Mouse (Mus musculus) lung, postnatal 10 days (tissue): Measurements from ENCODE around the gene Vmn2r53.
"Not testable (repeated sequence)": the region's sequence is repeated elsewhere in the genome, so short reads cannot be mapped to it uniquely, and the experiment has no call there.

Experiments used
- DNase-seq: peaks from one replicate; pipeline ENCODE4 v3.0.0; 2021

Gene Vmn2r53

DNA sequence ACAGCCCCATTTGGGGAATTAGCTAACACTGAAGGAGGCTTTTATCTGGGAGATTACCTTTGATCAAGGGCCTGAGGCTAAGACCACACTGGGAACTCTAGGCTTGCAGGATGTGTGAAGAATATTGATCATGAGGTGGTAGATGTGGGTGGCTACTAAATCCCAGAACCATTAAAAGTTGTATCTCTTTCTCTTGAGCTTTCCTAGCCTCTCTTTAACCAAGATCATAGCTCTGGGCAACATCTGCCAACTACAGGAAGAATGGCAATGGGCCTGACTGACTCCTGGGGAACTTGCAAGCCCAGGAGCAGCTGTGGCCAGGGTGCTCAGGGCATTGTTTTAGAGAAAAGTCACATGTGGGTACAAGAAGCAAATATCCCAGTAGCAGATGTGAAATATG is at the start of gene Vmn2r53:
Vmn2r53 (minus strand) TSS at position 101 of the 400 bp plus-strand sequence.
- no peak for DNase-seq

DNA sequence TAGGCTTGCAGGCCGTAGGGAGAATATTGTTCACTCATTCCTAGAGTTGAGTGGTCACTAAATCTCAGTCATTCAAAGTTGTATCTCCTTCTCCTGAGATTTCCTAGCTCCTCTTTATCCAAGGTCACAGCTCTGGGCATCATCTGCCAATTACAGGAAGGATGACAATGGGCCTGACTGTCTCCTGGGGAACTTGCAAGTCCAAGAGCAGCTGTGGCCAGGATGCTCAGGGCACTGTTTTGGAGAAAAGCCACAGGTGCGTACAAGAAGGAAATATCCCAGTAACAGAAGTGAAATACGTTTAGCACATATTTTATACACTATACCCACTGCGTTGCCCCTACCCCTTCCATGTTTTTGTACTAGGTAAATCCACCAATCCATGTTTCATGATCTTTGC is 31.6 kb upstream of the Vmn2r53 start, which contains the start of gene Vmn2r54:
Vmn2r54 (minus strand) TSS at position 101 of the 400 bp plus-strand sequence.
- not testable (repeated sequence) for DNase-seq
